ENCODE assay signal across 8 mouse cellular contexts in genomic region chr1:69656929-69657328, GRCm38 (mm10). TPM values are rescaled to one million over a fixed set of nuclear protein-coding genes. Genes with fewer than 3 reads are reported as not detected.
DNase-seq lines count a peak whose midpoint lies in the region; ATAC-seq and TF ChIP-seq lines count a peak whose summit lies in the region.

No protein-coding gene starts in this region.

- H3K4me2 ChIP-seq in liver, embryonic 14.5 days (ENCODE audit: low read depth) = peak overlapping the region; percentile 56
- H3K4me2 ChIP-seq in stomach, postnatal 0 days (replicated peaks; ENCODE audit: low read depth) = peak overlapping the region; percentile 17; the same call in 1 of the 2 replicates

- peak overlapping the region; percentile 13 to 18; a peak in 2 of 4 replicates for H3K4me3 ChIP-seq in liver, embryonic 14.5 days (ENCODE audit: insufficient read depth in 1 of 2, low read depth in 2 of 2, low read length in 2 of 2)
- H3K4me3 ChIP-seq in stomach, postnatal 0 days (ENCODE audit: low read depth, low read length) = no peak overlapping the region

- H3K27ac ChIP-seq in liver, embryonic 14.5 days = no peak overlapping the region
- H3K27ac ChIP-seq in stomach, postnatal 0 days (replicated peaks) = no peak overlapping the region

- TF ChIP-seq CTCF in liver, embryonic 14.5 days (IDR thresholded peaks at IDR 0.05; ENCODE audit: low read depth) = no peak
- TF ChIP-seq CTCF in stomach, postnatal 0 days (IDR thresholded peaks at IDR 0.05; ENCODE audit: low read depth) = no peak

- TF ChIP-seq EP300 in liver, embryonic 14.5 days (IDR thresholded peaks at IDR 0.05; ENCODE audit: low read depth) = no peak
- no peak for TF ChIP-seq EP300 in stomach, postnatal 0 days (optimal IDR thresholded peaks at IDR 0.05)

- H3K36me3 ChIP-seq in liver, embryonic 14.5 days (replicated peaks; ENCODE audit: control insufficient read depth, insufficient read depth, low read depth) = no peaks in the 10 kb centered on the region
- H3K36me3 ChIP-seq in stomach, postnatal 0 days (ENCODE audit: control insufficient read depth, insufficient read depth, low read length) = no peaks in the 10 kb centered on the region

- peak; percentile 4 to 42 for DNase-seq in kidney, postnatal 25 days
- no peak for DNase-seq in kidney, postnatal 10 days
- DNase-seq in gastrocnemius, postnatal 25 days = peak; percentile 56
- no peak for DNase-seq in liver, embryonic 14.5 days (ENCODE audit: low read depth in 3 of 3, low spot score in 3 of 3)
- DNase-seq in stomach, postnatal 0 days (ENCODE audit: low spot score) = peak; percentile 47
- DNase-seq in cerebellum, adult 8-10 months = no peak
- DNase-seq in layer of hippocampus, postnatal 25 days (ENCODE audit: extremely low spot score in 1 of 2, low spot score in 1 of 2) = no peak
- DNase-seq in frontal cortex, adult 2 months (ENCODE audit: extremely low spot score in 1 of 2, low spot score in 1 of 2) = no peak

- no peak for ATAC-seq in liver, embryonic 14.5 days (ENCODE audit: insufficient read depth)
- ATAC-seq in stomach, postnatal 0 days (ENCODE audit: low FRiP score, low TSS enrichment) = peak; percentile 67; the same call in 1 of the 2 replicates

- H3K9me3 ChIP-seq in liver, embryonic 14.5 days (ENCODE audit: control insufficient read depth, low read length) = no peaks in the 10 kb centered on the region
- H3K9me3 ChIP-seq in stomach, postnatal 0 days (ENCODE audit: control insufficient read depth, low read length) = no peaks in the 10 kb centered on the region

- H3K4me1 ChIP-seq in liver, embryonic 14.5 days (replicated peaks; ENCODE audit: control insufficient read depth in 2 of 2, insufficient read depth in 2 of 2, low read length in 1 of 2) = peaks cover 0 to 3% of the 10 kb centered on the region in 2 experiments; a peak in 1 of 4 replicates
- no peaks in the 10 kb centered on the region for H3K4me1 ChIP-seq in stomach, postnatal 0 days (replicated peaks; ENCODE audit: control insufficient read depth, insufficient read depth)

- no peak overlapping the region for H3K9ac ChIP-seq in liver, embryonic 14.5 days (replicated peaks)
- H3K9ac ChIP-seq in stomach, postnatal 0 days (ENCODE audit: low read length) = no peak overlapping the region

- no peaks in the 10 kb centered on the region for H3K27me3 ChIP-seq in liver, embryonic 14.5 days (ENCODE audit: control insufficient read depth, insufficient read depth, low read length)
- no peaks in the 10 kb centered on the region for H3K27me3 ChIP-seq in stomach, postnatal 0 days (ENCODE audit: control insufficient read depth, insufficient read depth, low read length)

- WGBS in liver, embryonic 14.5 days (ENCODE audit: insufficient replicate concordance) = 17% methylated on average over 16 of the region's 16 CpGs
- 41% methylated on average over 16 of the region's 16 CpGs for WGBS in stomach, postnatal 0 days

RNA-seq across cellular contexts. Expression of gene Ikzf2, which starts 30.1 kb away (rescaled TPM):
- 10 to 100 TPM in 1 of 2 experiments, 1 to 10 TPM in 1; 9.1 to 14.5 TPM for total RNA-seq in gastrocnemius, postnatal 25 days (2021)
- 0.18 and 0.30 TPM in 2 replicates for polyA plus RNA-seq in liver, embryonic 14.5 days (2012; rRNA removed)
- polyA plus RNA-seq in liver, embryonic 14.5 days (2014; fragmentation: Nextera tagmentation; extraction: Ambion mirVana) = 0.19 and 0.24 TPM in 2 replicates
- 2.4 and 2.5 TPM in 2 replicates for polyA plus RNA-seq in stomach, postnatal 0 days (2015; fragmentation: Nextera tagmentation; extraction: Ambion mirVana)
- 1 to 10 TPM; 5.5 to 6.9 TPM for total RNA-seq in layer of hippocampus, postnatal 25 days (2021)
- polyA plus RNA-seq in frontal cortex, adult 2 months (2012; rRNA removed) = 1.9 and 2.1 TPM in 2 replicates

Comparison
In these comparisons a context has a peak if more than half of its experiments do, and no peak if none do; other contexts are left out.
1. DNase-seq: peak in kidney, postnatal 25 days (2 of 2), gastrocnemius, postnatal 25 days (single experiment) and stomach, postnatal 0 days (single experiment); none in kidney, postnatal 10 days (single experiment), liver, embryonic 14.5 days (0 of 3), cerebellum, adult 8-10 months (single experiment), layer of hippocampus, postnatal 25 days (0 of 2) and frontal cortex, adult 2 months (0 of 2).